Mouse (Mus musculus) testis, adult 2 months (tissue): ENCODE results near the gene Il20ra. TPM values are rescaled to one million over a fixed set of nuclear protein-coding genes. Genes with fewer than 3 reads are reported as not detected.
"Not testable (repeated sequence)": the region's sequence is repeated elsewhere in the genome, so short reads cannot be mapped to it uniquely, and the experiment has no call there.

ENCODE experiments used
- H3K27ac ChIP-seq: fragments of 200-500 bp; 2 replicates; pipeline ENCODE4 v1.5.1; 2012; ENCODE audit warnings: low read depth, low read length; ENCODE audit not compliant: control insufficient read depth, insufficient read depth
- H3K27me3 ChIP-seq: fragments of 200-500 bp; 2 replicates; pipeline ENCODE4 v1.6.1; 2012; ENCODE audit warnings: mild to moderate bottlenecking, low read length, moderate library complexity; ENCODE audit not compliant: control insufficient read depth, insufficient read depth
- H3K36me3 ChIP-seq: fragments of 200-500 bp; 2 replicates; pipeline ENCODE4 v1.6.1; 2012; ENCODE audit warnings: mild to moderate bottlenecking, low read length; ENCODE audit not compliant: control insufficient read depth, insufficient read depth
- H3K4me1 ChIP-seq: fragments of 200-500 bp; 2 replicates; pipeline ENCODE4 v1.6.1; 2012; ENCODE audit warnings: low read length; ENCODE audit not compliant: control insufficient read depth, insufficient read depth
- H3K4me3 ChIP-seq: fragments of 200-500 bp; 2 replicates; pipeline ENCODE4 v1.5.1; 2012; ENCODE audit warnings: low read depth, mild to moderate bottlenecking, low read length, moderate library complexity, mixed read lengths; ENCODE audit not compliant: control insufficient read depth
- CTCF ChIP-seq: fragments of 200-500 bp; IDR thresholded peaks from 2 replicates; pipeline ENCODE4 v1.5.1; 2012; ENCODE audit warnings: low read depth, mild to moderate bottlenecking, inconsistent platforms, low read length, moderate library complexity; ENCODE audit not compliant: control insufficient read depth, insufficient read depth, insufficient replicate concordance
- POLR2A ChIP-seq: fragments of 200-500 bp; IDR thresholded peaks from 2 replicates; pipeline ENCODE4 v1.6.1; 2012; ENCODE audit warnings: low read depth, mild to moderate bottlenecking, inconsistent platforms, low read length, moderate library complexity; ENCODE audit not compliant: control insufficient read depth
- polyA plus RNA-seq: library from polyadenylated mRNA; depleted of rRNA; stranded (reverse); fragments of >200 nt; gene quantifications from 2 replicates; pipeline ENCODE4 v1.2.3, GENCODE M21; 2012

Gene Il20ra
- polyA plus RNA-seq, 1 experiment, result 1.0 TPM

- no peaks in the 10 kb centered on the region; the same call in 1 of the 2 replicates for H3K4me1 ChIP-seq
- H3K27ac ChIP-seq, result no peak overlapping the region
- H3K4me3 ChIP-seq, result no peak overlapping the region
- no peaks in the 10 kb centered on the region for H3K36me3 ChIP-seq
- no peak for TF ChIP-seq POLR2A
- TF ChIP-seq CTCF, result no peak
- no peaks in the 10 kb centered on the region for H3K27me3 ChIP-seq
These were observed 709 bp upstream of the Il20ra start for GRCm38 (mm10) chr10:19711551-19712171.

GRCm38 (mm10) chr10:19718627-19719026 lies 6.3 kb downstream of the Il20ra start:
- H3K36me3 ChIP-seq, result no peaks in the 10 kb centered on the region
- no peaks in the 10 kb centered on the region for H3K4me1 ChIP-seq
- H3K27me3 ChIP-seq, result no peaks in the 10 kb centered on the region
- H3K4me3 ChIP-seq, result no peak overlapping the region
- H3K27ac ChIP-seq, result no peak overlapping the region
- TF ChIP-seq CTCF (no peak), POLR2A (no peak)

GRCm38 (mm10) chr10:19722320-19722719 lies 9.9 kb downstream of the Il20ra start:
- Histone ChIP-seq H3K4me3 (no peak overlapping the region), H3K27me3 (no peaks in the 10 kb centered on the region), H3K4me1 (no peaks in the 10 kb centered on the region), H3K36me3 (no peaks in the 10 kb centered on the region), H3K27ac (no peak overlapping the region)
- TF ChIP-seq POLR2A, result no peak
- TF ChIP-seq CTCF, result no peak

- H3K27ac ChIP-seq, result no peak overlapping the region
- no peaks in the 10 kb centered on the region for H3K4me1 ChIP-seq
- H3K27me3 ChIP-seq, result no peaks in the 10 kb centered on the region
- TF ChIP-seq POLR2A, result no peak
- H3K36me3 ChIP-seq, result no peaks in the 10 kb centered on the region
- H3K4me3 ChIP-seq, result no peak overlapping the region
These were observed 11.9 kb downstream of the Il20ra start for GRCm38 (mm10) chr10:19724158-19724832.

GRCm38 (mm10) chr10:19738442-19738841 lies 26.1 kb downstream of the Il20ra start:
- not testable (repeated sequence) for H3K27me3 ChIP-seq, H3K4me1 ChIP-seq, H3K27ac ChIP-seq

GRCm38 (mm10) chr10:19745662-19746061 lies 33.3 kb downstream of the Il20ra start:
- Histone ChIP-seq H3K27ac (no peak overlapping the region), H3K36me3 (no peaks in the 10 kb centered on the region), H3K4me1 (no peaks in the 10 kb centered on the region), H3K27me3 (no peaks in the 10 kb centered on the region), H3K4me3 (no peak overlapping the region)
- TF ChIP-seq POLR2A, result no peak
- no peak for TF ChIP-seq CTCF

More at GRCm38 (mm10) chr10:19738442-19738841, 26.1 kb downstream of the Il20ra start:
- H3K36me3 ChIP-seq, H3K4me3 ChIP-seq: not testable (repeated sequence)

- H3K4me1 ChIP-seq, result no peaks in the 10 kb centered on the region
- no peak overlapping the region for H3K4me3 ChIP-seq
- H3K27me3 ChIP-seq, result no peaks in the 10 kb centered on the region
- no peak overlapping the region for H3K27ac ChIP-seq
- TF ChIP-seq POLR2A, result no peak
- no peaks in the 10 kb centered on the region for H3K36me3 ChIP-seq
These were observed 33.8 kb downstream of the Il20ra start for GRCm38 (mm10) chr10:19746156-19746555.

- no peaks in the 10 kb centered on the region for H3K4me1 ChIP-seq
- no peak overlapping the region for H3K27ac ChIP-seq
- H3K36me3 ChIP-seq, result no peaks in the 10 kb centered on the region
- TF ChIP-seq POLR2A (no peak), CTCF (no peak)
- H3K4me3 ChIP-seq, result no peak overlapping the region
- no peaks in the 10 kb centered on the region for H3K27me3 ChIP-seq
These were observed 35.3 kb downstream of the Il20ra start for GRCm38 (mm10) chr10:19747661-19748060.
